Mouse (Mus musculus): ENCODE data around the gene Npm1. TPM values are rescaled to one million over a fixed set of nuclear protein-coding genes. Genes with fewer than 3 reads are reported as not detected.

The Npm1 gene
- 1,037 and 1,076 TPM in 2 replicates for polyA plus RNA-seq (2014; fragmentation: Nextera tagmentation; extraction: Ambion mirVana)

GRCm38 (mm10) chr11:33162998-33163506 is at the start of gene Npm1:
Gene Npm1 (minus strand): TSS chr11:33163206.
- Histone ChIP-seq H3K9me3 (ENCODE audit: control insufficient read depth, low read length) (no peaks in the 10 kb centered on the region), H3K36me3 (ENCODE audit: control insufficient read depth, insufficient read depth, low read length) (peaks cover 3% of the 10 kb centered on the region; the same call in 1 of the 2 replicates), H3K4me3 (ENCODE audit: low read depth, low read length) (peak within 1 kb of the TSS; percentile 98), H3K9ac (ENCODE audit: low read length) (peak within 1 kb of the TSS; percentile 89), H3K27me3 (ENCODE audit: control insufficient read depth, insufficient read depth, low read length) (no peaks in the 10 kb centered on the region), H3K4me2 (ENCODE audit: low read depth) (peak within 1 kb of the TSS; percentile 63), H3K27ac (ENCODE audit: low read depth, low read length) (peak within 1 kb of the TSS; percentile 95), H3K4me1 (ENCODE audit: control insufficient read depth, insufficient read depth, low read length) (peaks cover 9% of the 10 kb centered on the region)
- DNase-seq (ENCODE audit: low spot score) (peak; percentile 100), ATAC-seq (ENCODE audit: insufficient read depth, low FRiP score, low TSS enrichment) (peak; percentile 95)
- WGBS = 3% methylated on average over 49 of the region's 49 CpGs

- Histone ChIP-seq H3K9ac (ENCODE audit: low read length) (no peak overlapping the region), H3K9me3 (ENCODE audit: control insufficient read depth, low read length) (no peaks in the 10 kb centered on the region), H3K36me3 (ENCODE audit: control insufficient read depth, insufficient read depth, low read length) (no peaks in the 10 kb centered on the region), H3K4me1 (ENCODE audit: control insufficient read depth, insufficient read depth, low read length) (peaks cover 12% of the 10 kb centered on the region; the same call in 1 of the 2 replicates), H3K27ac (ENCODE audit: low read depth, low read length) (no peak overlapping the region), H3K27me3 (ENCODE audit: control insufficient read depth, insufficient read depth, low read length) (peaks cover 52% of the 10 kb centered on the region), H3K4me3 (ENCODE audit: low read depth, low read length) (no peak overlapping the region), H3K4me2 (ENCODE audit: low read depth) (no peak overlapping the region)
- ATAC-seq (ENCODE audit: insufficient read depth, low FRiP score, low TSS enrichment) (no peak), DNase-seq (ENCODE audit: low spot score) (no peak)
- 79% methylated on average over 2 of the region's 2 CpGs for WGBS
Observed at GRCm38 (mm10) chr11:33207411-33207810, 44.4 kb upstream of the Npm1 start.

GRCm38 (mm10) chr11:33204966-33205365 is 42.0 kb upstream of the Npm1 start:
- H3K4me1 ChIP-seq (ENCODE audit: control insufficient read depth, insufficient read depth, low read length) = peaks cover 27% of the 10 kb centered on the region
- H3K27ac ChIP-seq (ENCODE audit: low read depth, low read length) = no peak overlapping the region
- peaks cover 76% of the 10 kb centered on the region for H3K27me3 ChIP-seq (ENCODE audit: control insufficient read depth, insufficient read depth, low read length)
- H3K4me2 ChIP-seq (ENCODE audit: low read depth) = peak overlapping the region; percentile 49; the same call in 1 of the 2 replicates
- 6% methylated on average over 3 of the region's 3 CpGs for WGBS
- no peak overlapping the region for H3K9ac ChIP-seq (ENCODE audit: low read length)
- DNase-seq (ENCODE audit: low spot score) (peak; percentile 37), ATAC-seq (ENCODE audit: insufficient read depth, low FRiP score, low TSS enrichment) (no peak)
- no peaks in the 10 kb centered on the region for H3K36me3 ChIP-seq (ENCODE audit: control insufficient read depth, insufficient read depth, low read length)
- H3K9me3 ChIP-seq (ENCODE audit: control insufficient read depth, low read length) = no peaks in the 10 kb centered on the region
- H3K4me3 ChIP-seq (ENCODE audit: low read depth, low read length) = peak overlapping the region; percentile 43

- peak overlapping the region; percentile 49 for H3K4me2 ChIP-seq (ENCODE audit: low read depth)
- peak overlapping the region; percentile 41 for H3K9ac ChIP-seq (ENCODE audit: low read length)
- H3K9me3 ChIP-seq (ENCODE audit: control insufficient read depth, low read length) = no peaks in the 10 kb centered on the region
- peak; percentile 46 for DNase-seq (ENCODE audit: low spot score)
- H3K4me3 ChIP-seq (ENCODE audit: low read depth, low read length) = peak overlapping the region; percentile 43
- H3K36me3 ChIP-seq (ENCODE audit: control insufficient read depth, insufficient read depth, low read length) = no peaks in the 10 kb centered on the region
- WGBS = under 1% methylated on average over 18 of the region's 18 CpGs
- ATAC-seq (ENCODE audit: insufficient read depth, low FRiP score, low TSS enrichment) = no peak
- peaks cover 80% of the 10 kb centered on the region for H3K27me3 ChIP-seq (ENCODE audit: control insufficient read depth, insufficient read depth, low read length)
- H3K27ac ChIP-seq (ENCODE audit: low read depth, low read length) = no peak overlapping the region
- H3K4me1 ChIP-seq (ENCODE audit: control insufficient read depth, insufficient read depth, low read length) = peaks cover 27% of the 10 kb centered on the region
Observed at GRCm38 (mm10) chr11:33204329-33204705, 41.3 kb upstream of the Npm1 start.

GRCm38 (mm10) chr11:33203383-33204328 is 40.6 kb upstream of the Npm1 start, which contains the start of gene Tlx3:
Gene Tlx3 (minus strand): TSS chr11:33203589.
- H3K4me3 ChIP-seq (ENCODE audit: low read depth, low read length) = peak within 1 kb of the TSS; percentile 43
- peak within 1 kb of the TSS; percentile 46; the same call in 1 of the 2 replicates for H3K27ac ChIP-seq (ENCODE audit: low read depth, low read length)
- peaks cover 87% of the 10 kb centered on the region for H3K27me3 ChIP-seq (ENCODE audit: control insufficient read depth, insufficient read depth, low read length)
- under 1% methylated on average over 77 of the region's 81 CpGs for WGBS
- peak within 1 kb of the TSS; percentile 44 for H3K9ac ChIP-seq (ENCODE audit: low read length)
- peaks cover 27% of the 10 kb centered on the region for H3K4me1 ChIP-seq (ENCODE audit: control insufficient read depth, insufficient read depth, low read length)
- H3K4me2 ChIP-seq (ENCODE audit: low read depth) = peak within 1 kb of the TSS; percentile 49
- no peaks in the 10 kb centered on the region for H3K9me3 ChIP-seq (ENCODE audit: control insufficient read depth, low read length)
- DNase-seq (ENCODE audit: low spot score) (peak; percentile 80), ATAC-seq (ENCODE audit: insufficient read depth, low FRiP score, low TSS enrichment) (peak; percentile 73)
- H3K36me3 ChIP-seq (ENCODE audit: control insufficient read depth, insufficient read depth, low read length) = no peaks in the 10 kb centered on the region

GRCm38 (mm10) chr11:33202972-33203371 is 40.0 kb upstream of the Npm1 start:
- peak overlapping the region; percentile 44 for H3K9ac ChIP-seq (ENCODE audit: low read length)
- no peak for DNase-seq (ENCODE audit: low spot score)
- H3K27me3 ChIP-seq (ENCODE audit: control insufficient read depth, insufficient read depth, low read length) = peaks cover 94% of the 10 kb centered on the region
- no peaks in the 10 kb centered on the region for H3K9me3 ChIP-seq (ENCODE audit: control insufficient read depth, low read length)
- peak overlapping the region; percentile 42; the same call in 1 of the 2 replicates for H3K27ac ChIP-seq (ENCODE audit: low read depth, low read length)
- peak overlapping the region; percentile 43 for H3K4me3 ChIP-seq (ENCODE audit: low read depth, low read length)
- H3K4me1 ChIP-seq (ENCODE audit: control insufficient read depth, insufficient read depth, low read length) = peaks cover 27% of the 10 kb centered on the region
- peak overlapping the region; percentile 49 for H3K4me2 ChIP-seq (ENCODE audit: low read depth)
- H3K36me3 ChIP-seq (ENCODE audit: control insufficient read depth, insufficient read depth, low read length) = no peaks in the 10 kb centered on the region
- under 1% methylated on average over 35 of the region's 47 CpGs for WGBS
- ATAC-seq (ENCODE audit: insufficient read depth, low FRiP score, low TSS enrichment) = peak; percentile 13; the same call in 1 of the 2 replicates

- Histone ChIP-seq H3K27me3 (ENCODE audit: control insufficient read depth, insufficient read depth, low read length) (peaks cover 96% of the 10 kb centered on the region), H3K4me3 (ENCODE audit: low read depth, low read length) (peak overlapping the region; percentile 43), H3K9ac (ENCODE audit: low read length) (peak overlapping the region; percentile 0; the same call in 1 of the 2 replicates), H3K9me3 (ENCODE audit: control insufficient read depth, low read length) (0 out of 2 replicates have a peak, but pooled peaks cover 3% of the 10 kb centered on the region), H3K4me1 (ENCODE audit: control insufficient read depth, insufficient read depth, low read length) (peaks cover 27% of the 10 kb centered on the region), H3K4me2 (ENCODE audit: low read depth) (peak overlapping the region; percentile 49; the same call in 1 of the 2 replicates), H3K36me3 (ENCODE audit: control insufficient read depth, insufficient read depth, low read length) (no peaks in the 10 kb centered on the region), H3K27ac (ENCODE audit: low read depth, low read length) (0 out of 2 replicates have a peak overlapping the region, but pooled peaks have one; percentile 42)
- no peak for ATAC-seq (ENCODE audit: insufficient read depth, low FRiP score, low TSS enrichment)
- peak; percentile 42 for DNase-seq (ENCODE audit: low spot score)
- under 1% methylated on average over 35 of the region's 37 CpGs for WGBS
Observed at GRCm38 (mm10) chr11:33202296-33202695, 39.3 kb upstream of the Npm1 start.

- ATAC-seq (ENCODE audit: insufficient read depth, low FRiP score, low TSS enrichment) = peak; percentile 5; the same call in 1 of the 2 replicates
- Histone ChIP-seq H3K9ac (ENCODE audit: low read length) (no peak overlapping the region), H3K4me2 (ENCODE audit: low read depth) (peak overlapping the region; percentile 49), H3K4me1 (ENCODE audit: control insufficient read depth, insufficient read depth, low read length) (peaks cover 27% of the 10 kb centered on the region), H3K9me3 (ENCODE audit: control insufficient read depth, low read length) (peaks cover 3% of the 10 kb centered on the region; the same call in 1 of the 2 replicates), H3K27ac (ENCODE audit: low read depth, low read length) (peak overlapping the region; percentile 53; the same call in 1 of the 2 replicates), H3K4me3 (ENCODE audit: low read depth, low read length) (peak overlapping the region; percentile 43), H3K27me3 (ENCODE audit: control insufficient read depth, insufficient read depth, low read length) (peaks cover 97% of the 10 kb centered on the region), H3K36me3 (ENCODE audit: control insufficient read depth, insufficient read depth, low read length) (no peaks in the 10 kb centered on the region)
- no peak for DNase-seq (ENCODE audit: low spot score)
- under 1% methylated on average over 19 of the region's 19 CpGs for WGBS
Observed at GRCm38 (mm10) chr11:33201626-33202010, 38.6 kb upstream of the Npm1 start.
